Mouse (Mus musculus): ENCODE results near the gene Itpkb. TPM values are rescaled to one million over a fixed set of nuclear protein-coding genes. Genes with fewer than 3 reads are reported as not detected.

The Itpkb gene
- 3.4 and 5.2 TPM in 2 replicates for polyA plus RNA-seq (2015; fragmentation: Nextera tagmentation; extraction: Ambion mirVana)

GRCm38 (mm10) chr1:180330145-180330706 lies at the start of gene Itpkb:
Gene Itpkb, plus strand, starts transcription at chr1:180330485.

Other genes with a start within 250 kb of the Itpkb start
- gene Coq8a, start 130.9 kb upstream of the Itpkb start, polyA plus RNA-seq (2015; fragmentation: Nextera tagmentation; extraction: Ambion mirVana) = 41.9 and 105 TPM in 2 replicates
- gene Psen2, start 67.0 kb upstream of the Itpkb start, polyA plus RNA-seq (2015; fragmentation: Nextera tagmentation; extraction: Ambion mirVana) = 21.6 and 43.9 TPM in 2 replicates
- gene Stum, start 153.0 kb downstream of the Itpkb start, polyA plus RNA-seq (2015; fragmentation: Nextera tagmentation; extraction: Ambion mirVana) = 0.11 and 0.27 TPM in 2 replicates
- gene Parp1, start 238.4 kb downstream of the Itpkb start, polyA plus RNA-seq (2015; fragmentation: Nextera tagmentation; extraction: Ambion mirVana) = 32.0 and 55.1 TPM in 2 replicates

All from adrenal gland, postnatal 0 days (tissue).